32 mouse cellular contexts compared by ENCODE assay signal in genomic region chr11:107299511-107300120, GRCm38 (mm10).
"Had no signal": no experiment of that assay in that cellular context is flagged by ENCODE, and none has a peak within 500 bp of the region (broad histone marks: within the 10 kb centered on the region; RNA-seq: fewer than 3 reads in every experiment).

No protein-coding gene starts in this region.

- H3K36me3 ChIP-seq: lung, embryonic 15.5 days had no signal

- H3K4me2 ChIP-seq: limb, embryonic 12.5 days; limb, embryonic 13.5 days; limb, embryonic 15.5 days; liver, embryonic 11.5 days; liver, embryonic 12.5 days; liver, embryonic 13.5 days; liver, embryonic 15.5 days; lung, embryonic 14.5 days; lung, embryonic 15.5 days; midbrain, embryonic 11.5 days; midbrain, embryonic 12.5 days; midbrain, embryonic 13.5 days; midbrain, embryonic 15.5 days; neural tube, embryonic 12.5 days had no signal

- H3K4me1 ChIP-seq: limb, embryonic 10.5 days; limb, embryonic 12.5 days; limb, embryonic 13.5 days; limb, embryonic 15.5 days; liver, embryonic 12.5 days; liver, embryonic 13.5 days; liver, embryonic 15.5 days; lung, embryonic 15.5 days; midbrain, embryonic 10.5 days; midbrain, embryonic 12.5 days; midbrain, embryonic 13.5 days; midbrain, embryonic 15.5 days; neural tube, embryonic 12.5 days had no signal

- H3K9me3 ChIP-seq: limb, embryonic 10.5 days; limb, embryonic 15.5 days; lung, embryonic 15.5 days; midbrain, embryonic 15.5 days; neural tube, embryonic 12.5 days had no signal

- DNase-seq: left cerebral cortex, postnatal 4 days; liver; liver, embryonic 13.5 days; liver, postnatal 0 days; lung, adult 18-20 months; lung, adult 2 months; lung, embryonic 14.5 days; lung, postnatal 10 days; lung, postnatal 14 days; lung, postnatal 36 days; lung, postnatal 4 days; midbrain, embryonic 14.5 days had no signal

- H3K9ac ChIP-seq: limb, embryonic 12.5 days; limb, embryonic 13.5 days; limb, embryonic 15.5 days; liver, embryonic 12.5 days; liver, embryonic 13.5 days; liver, embryonic 14.5 days; liver, embryonic 15.5 days; liver, postnatal 0 days; lung, embryonic 14.5 days; lung, embryonic 15.5 days; midbrain, embryonic 12.5 days; midbrain, embryonic 13.5 days; midbrain, embryonic 15.5 days; neural tube, embryonic 12.5 days had no signal

- H3K27me3 ChIP-seq: limb, embryonic 12.5 days; limb, embryonic 13.5 days; limb, embryonic 15.5 days; liver, embryonic 12.5 days; liver, embryonic 13.5 days; liver, embryonic 15.5 days; lung, embryonic 15.5 days; megakaryocyte, embryonic 14.5 days; midbrain, embryonic 12.5 days; midbrain, embryonic 13.5 days; midbrain, embryonic 15.5 days; neural tube, embryonic 12.5 days had no signal

- H3K27ac ChIP-seq: limb, embryonic 10.5 days; limb, embryonic 12.5 days; limb, embryonic 13.5 days; limb, embryonic 15.5 days; liver, embryonic 12.5 days; liver, embryonic 13.5 days; liver, embryonic 14.5 days; liver, embryonic 15.5 days; lung, embryonic 15.5 days; macrophage; midbrain, embryonic 10.5 days; midbrain, embryonic 12.5 days; midbrain, embryonic 13.5 days; midbrain, embryonic 15.5 days; neural tube, embryonic 12.5 days had no signal

- ATAC-seq: liver, embryonic 12.5 days; liver, postnatal 0 days; lung, postnatal 0 days; midbrain, embryonic 13.5 days; midbrain, embryonic 15.5 days; midbrain, embryonic 16.5 days had no signal

- H3K4me3 ChIP-seq: limb, embryonic 10.5 days; limb, embryonic 12.5 days; limb, embryonic 13.5 days; limb, embryonic 15.5 days; liver, embryonic 12.5 days; liver, embryonic 13.5 days; liver, embryonic 15.5 days; lung, embryonic 15.5 days; megakaryocyte, embryonic 14.5 days; midbrain, embryonic 10.5 days; midbrain, embryonic 12.5 days; midbrain, embryonic 13.5 days; midbrain, embryonic 15.5 days; myocyte; neural tube, embryonic 12.5 days had no signal
